Mouse (Mus musculus) myocyte (in vitro differentiated cells): Measurements from ENCODE around the gene Dhrs7b.

Source experiments
- CEBPB ChIP-seq: IDR thresholded peaks from 2 replicates; pipeline ENCODE4 v1.6.1; 2011; ENCODE audit warnings: mild to moderate bottlenecking, moderate library complexity; ENCODE audit not compliant: poor library complexity, insufficient read depth, severe bottlenecking
- POLR2A ChIP-seq: IDR thresholded peaks from one replicate; pipeline ENCODE4 v1.6.1; 2011; ENCODE audit warnings: low read depth, mild to moderate bottlenecking, control low read depth, moderate library complexity; ENCODE audit not compliant: insufficient read length

- no peak for TF ChIP-seq POLR2A
- no peak for TF ChIP-seq CEBPB
These were observed 47.7 kb downstream of the Dhrs7b start for GRCm38 (mm10) chr11:60878056-60878612.
